ENCODE assay signal across 8 mouse cellular contexts in the genomic region with DNA sequence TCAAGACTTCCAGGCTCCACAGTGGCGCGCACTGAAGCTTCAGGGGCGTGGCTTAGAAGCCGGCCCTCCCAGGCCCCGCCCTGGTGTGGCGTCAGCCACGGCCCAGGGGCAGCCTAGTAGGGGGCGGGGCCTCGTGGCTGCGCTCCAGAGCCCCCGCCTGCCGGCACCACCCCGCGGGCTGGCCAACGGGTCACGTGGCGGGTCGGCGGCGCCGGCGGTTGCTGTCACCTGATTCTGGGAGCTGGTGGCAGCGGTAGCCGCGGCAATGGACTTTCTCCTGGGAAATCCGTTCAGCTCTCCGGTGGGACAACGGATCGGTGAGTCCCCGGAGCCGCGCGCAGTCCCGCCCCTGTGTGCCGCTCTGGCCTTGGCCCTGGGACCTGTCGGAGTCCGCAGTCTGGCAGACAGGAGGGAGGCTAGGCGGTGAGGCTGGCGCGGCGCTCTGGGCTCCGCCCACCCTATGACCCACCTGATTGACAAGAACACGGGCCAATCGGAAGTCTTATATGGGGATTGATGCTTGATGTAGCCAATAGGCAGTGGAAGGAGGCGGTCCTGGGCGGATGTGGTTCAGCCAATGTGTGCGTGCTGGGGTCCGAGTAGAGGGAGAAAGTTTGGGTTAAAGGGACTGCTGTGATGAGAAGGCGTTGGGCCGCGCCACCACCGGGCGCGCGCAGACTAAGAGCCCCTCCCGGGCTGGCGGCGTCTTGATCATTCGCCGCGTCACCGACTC. TPM values are rescaled to one million over a fixed set of nuclear protein-coding genes. Genes with fewer than 3 reads are reported as not detected.
DNase-seq lines count a peak whose midpoint lies in the region; ATAC-seq and TF ChIP-seq lines count a peak whose summit lies in the region.

Gene Tom1 (plus strand): TSS at position 195 of the 733 bp plus-strand sequence.

- peak within 1 kb of the TSS; percentile 86 for H3K4me2 ChIP-seq in heart, embryonic 15.5 days
- peak within 1 kb of the TSS; percentile 81 for H3K4me2 ChIP-seq in liver, embryonic 14.5 days (ENCODE audit: low read depth)
- H3K4me2 ChIP-seq in neural tube, embryonic 11.5 days (ENCODE audit: low read depth): peak within 1 kb of the TSS; percentile 82
- peak within 1 kb of the TSS; percentile 86 for H3K4me2 ChIP-seq in stomach, postnatal 0 days (replicated peaks; ENCODE audit: low read depth)

- peak; percentile 96 for ATAC-seq in heart, embryonic 15.5 days (replicated peaks; ENCODE audit: insufficient number of reproducible peaks, insufficient read depth, low FRiP score, low read depth)
- ATAC-seq in liver, embryonic 14.5 days (ENCODE audit: insufficient read depth): peak; percentile 96
- ATAC-seq in neural tube, embryonic 11.5 days (ENCODE audit: insufficient read depth, low FRiP score, low TSS enrichment): peak; percentile 100
- ATAC-seq in stomach, postnatal 0 days (ENCODE audit: low FRiP score, low TSS enrichment): peak; percentile 98

- DNase-seq in CD8-positive naive resting alpha-beta T cell, adult 2 months (ENCODE audit: low read depth in 2 of 2, low spot score in 2 of 2): peak; percentile 97 to 98
- peak; percentile 98 for DNase-seq in c-Kit-positive CD71-negative TER-119-negative erythroid progenitor cells, embryonic 14.5 days (ENCODE audit: low read depth)
- DNase-seq in forebrain, embryonic 10.5 days (ENCODE audit: extremely low spot score, low spot score): peak; percentile 97
- peak; percentile 98 for DNase-seq in kidney, postnatal 25 days
- DNase-seq in liver, embryonic 14.5 days (ENCODE audit: low read depth in 3 of 3, low spot score in 3 of 3): peak; percentile 96 to 98 (median 97)
- DNase-seq in neural tube, embryonic 11.5 days (ENCODE audit: low spot score): peak; percentile 98
- DNase-seq in stomach, postnatal 0 days (ENCODE audit: low spot score): peak; percentile 95

- TF ChIP-seq CTCF in liver, embryonic 14.5 days (IDR thresholded peaks at IDR 0.05; ENCODE audit: low read depth): no peak
- no peak for TF ChIP-seq CTCF in stomach, postnatal 0 days (IDR thresholded peaks at IDR 0.05; ENCODE audit: low read depth)

- H3K4me3 ChIP-seq in forebrain, embryonic 10.5 days: peak within 1 kb of the TSS; percentile 71
- peak within 1 kb of the TSS; percentile 78 for H3K4me3 ChIP-seq in heart, embryonic 15.5 days
- H3K4me3 ChIP-seq in liver, embryonic 14.5 days (ENCODE audit: insufficient read depth in 1 of 2, low read depth in 2 of 2, low read length in 2 of 2): peak within 1 kb of the TSS; percentile 66 to 86
- peak within 1 kb of the TSS; percentile 59 for H3K4me3 ChIP-seq in neural tube, embryonic 11.5 days (ENCODE audit: low read depth, low read length)
- H3K4me3 ChIP-seq in stomach, postnatal 0 days (ENCODE audit: low read depth, low read length): peak within 1 kb of the TSS; percentile 68

- H3K36me3 ChIP-seq in forebrain, embryonic 10.5 days (replicated peaks): peaks cover 33% of the 10 kb centered on the region
- peaks cover 18% of the 10 kb centered on the region; the same call in 1 of the 2 replicates for H3K36me3 ChIP-seq in heart, embryonic 15.5 days
- H3K36me3 ChIP-seq in liver, embryonic 14.5 days (replicated peaks; ENCODE audit: control insufficient read depth, insufficient read depth, low read depth): peaks cover 15% of the 10 kb centered on the region
- peaks cover 4% of the 10 kb centered on the region; the same call in 1 of the 2 replicates for H3K36me3 ChIP-seq in neural tube, embryonic 11.5 days (ENCODE audit: control insufficient read depth, insufficient read depth, low read length)
- H3K36me3 ChIP-seq in stomach, postnatal 0 days (ENCODE audit: control insufficient read depth, insufficient read depth, low read length): peaks cover 6% of the 10 kb centered on the region; the same call in 1 of the 2 replicates

- WGBS in forebrain, embryonic 10.5 days: under 1% methylated on average over 62 of the region's 62 CpGs
- under 1% methylated on average over 62 of the region's 62 CpGs for WGBS in heart, embryonic 15.5 days
- WGBS in liver, embryonic 14.5 days (ENCODE audit: insufficient replicate concordance): under 1% methylated on average over 62 of the region's 62 CpGs
- 0% methylated on average over 49 of the region's 62 CpGs for WGBS in neural tube, embryonic 11.5 days
- WGBS in stomach, postnatal 0 days: under 1% methylated on average over 61 of the region's 62 CpGs

- H3K27me3 ChIP-seq in forebrain, embryonic 10.5 days (ENCODE audit: poor library complexity, severe bottlenecking): no peaks in the 10 kb centered on the region
- H3K27me3 ChIP-seq in heart, embryonic 15.5 days: no peaks in the 10 kb centered on the region
- H3K27me3 ChIP-seq in liver, embryonic 14.5 days (ENCODE audit: control insufficient read depth, insufficient read depth, low read length): no peaks in the 10 kb centered on the region
- no peaks in the 10 kb centered on the region for H3K27me3 ChIP-seq in neural tube, embryonic 11.5 days (ENCODE audit: control insufficient read depth, insufficient read depth, low read length)
- no peaks in the 10 kb centered on the region for H3K27me3 ChIP-seq in stomach, postnatal 0 days (ENCODE audit: control insufficient read depth, insufficient read depth, low read length)

- TF ChIP-seq EP300 in liver, embryonic 14.5 days (IDR thresholded peaks at IDR 0.05; ENCODE audit: low read depth): peak; percentile 61; the same call in 1 of the 2 replicates
- TF ChIP-seq EP300 in stomach, postnatal 0 days (optimal IDR thresholded peaks at IDR 0.05): peak; percentile 93

- H3K9me3 ChIP-seq in forebrain, embryonic 10.5 days: no peaks in the 10 kb centered on the region
- no peaks in the 10 kb centered on the region for H3K9me3 ChIP-seq in heart, embryonic 15.5 days (replicated peaks)
- H3K9me3 ChIP-seq in liver, embryonic 14.5 days (ENCODE audit: control insufficient read depth, low read length): no peaks in the 10 kb centered on the region
- H3K9me3 ChIP-seq in neural tube, embryonic 11.5 days (ENCODE audit: control insufficient read depth, low read length): no peaks in the 10 kb centered on the region
- no peaks in the 10 kb centered on the region for H3K9me3 ChIP-seq in stomach, postnatal 0 days (ENCODE audit: control insufficient read depth, low read length)

- peak within 1 kb of the TSS; percentile 87 for H3K27ac ChIP-seq in forebrain, embryonic 10.5 days
- H3K27ac ChIP-seq in heart, embryonic 15.5 days: peak within 1 kb of the TSS; percentile 91
- H3K27ac ChIP-seq in liver, embryonic 14.5 days: peak within 1 kb of the TSS; percentile 64
- peak within 1 kb of the TSS; percentile 61; the same call in 1 of the 2 replicates for H3K27ac ChIP-seq in neural tube, embryonic 11.5 days (ENCODE audit: low read depth, low read length)
- H3K27ac ChIP-seq in stomach, postnatal 0 days (replicated peaks): peak within 1 kb of the TSS; percentile 77

- peaks cover 19% of the 10 kb centered on the region for H3K4me1 ChIP-seq in forebrain, embryonic 10.5 days
- peaks cover 36% of the 10 kb centered on the region for H3K4me1 ChIP-seq in heart, embryonic 15.5 days (replicated peaks)
- peaks cover 0 to 14% of the 10 kb centered on the region in 2 experiments; a peak in 3 of 4 replicates for H3K4me1 ChIP-seq in liver, embryonic 14.5 days (replicated peaks; ENCODE audit: control insufficient read depth in 2 of 2, insufficient read depth in 2 of 2, low read length in 1 of 2)
- 0 out of 2 replicates have a peak, but pooled peaks cover 4% of the 10 kb centered on the region for H3K4me1 ChIP-seq in neural tube, embryonic 11.5 days (ENCODE audit: control insufficient read depth, insufficient read depth, low read length)
- H3K4me1 ChIP-seq in stomach, postnatal 0 days (replicated peaks; ENCODE audit: control insufficient read depth, insufficient read depth): no peaks in the 10 kb centered on the region

- H3K9ac ChIP-seq in heart, embryonic 15.5 days: peak within 1 kb of the TSS; percentile 71
- H3K9ac ChIP-seq in liver, embryonic 14.5 days (replicated peaks): peak within 1 kb of the TSS; percentile 59
- H3K9ac ChIP-seq in neural tube, embryonic 11.5 days (ENCODE audit: low read length): peak within 1 kb of the TSS; percentile 54
- peak within 1 kb of the TSS; percentile 73 for H3K9ac ChIP-seq in stomach, postnatal 0 days (ENCODE audit: low read length)

RNA-seq across cellular contexts. Expression of gene Tom1, which starts in this region (rescaled TPM):
- 28.9 and 30.0 TPM in 2 replicates for polyA plus RNA-seq in forebrain, embryonic 10.5 days (2016; fragmentation: Nextera tagmentation; extraction: Ambion mirVana)
- polyA plus RNA-seq in heart, embryonic 15.5 days (2015; fragmentation: Nextera tagmentation; extraction: Ambion mirVana): 41.3 and 46.9 TPM in 2 replicates
- 5.9 and 6.1 TPM in 2 replicates for polyA plus RNA-seq in liver, embryonic 14.5 days (2012; rRNA removed)
- 9.2 and 9.6 TPM in 2 replicates for polyA plus RNA-seq in liver, embryonic 14.5 days (2014; fragmentation: Nextera tagmentation; extraction: Ambion mirVana)
- 31.1 and 38.6 TPM in 2 replicates for polyA plus RNA-seq in neural tube, embryonic 11.5 days (2014; fragmentation: Nextera tagmentation; extraction: Ambion mirVana)
- polyA plus RNA-seq in stomach, postnatal 0 days (2015; fragmentation: Nextera tagmentation; extraction: Ambion mirVana): 39.2 and 45.6 TPM in 2 replicates

Comparison
In these comparisons a context has a peak if more than half of its experiments do, and no peak if none do; other contexts are left out.
1. Peak in every context shown above with its lines: DNase-seq, ATAC-seq, H3K4me3 ChIP-seq and H3K27ac ChIP-seq.